Mouse (Mus musculus) heart, adult 8-10 months (tissue): ENCODE results near the gene Hp. TPM values are rescaled to one million over a fixed set of nuclear protein-coding genes. Genes with fewer than 3 reads are reported as not detected.

Experiments used
- DNase-seq: peaks from one replicate; pipeline ENCODE4 v3.0.0; 2022; ENCODE audit warnings: low spot score
- total RNA-seq, 4 experiments: library from RNA; stranded (reverse); gene quantifications; 2 replicates each; pipeline ENCODE4 v1.2.4; 2022

The Hp gene
- total RNA-seq, 4 experiments from 2014 or later = 2.3 to 12.6 (median 5.1) TPM

- DNase-seq = no peak
Measured at GRCm38 (mm10) chr8:109564766-109565165, 14.2 kb downstream of the Hp start.

DNA sequence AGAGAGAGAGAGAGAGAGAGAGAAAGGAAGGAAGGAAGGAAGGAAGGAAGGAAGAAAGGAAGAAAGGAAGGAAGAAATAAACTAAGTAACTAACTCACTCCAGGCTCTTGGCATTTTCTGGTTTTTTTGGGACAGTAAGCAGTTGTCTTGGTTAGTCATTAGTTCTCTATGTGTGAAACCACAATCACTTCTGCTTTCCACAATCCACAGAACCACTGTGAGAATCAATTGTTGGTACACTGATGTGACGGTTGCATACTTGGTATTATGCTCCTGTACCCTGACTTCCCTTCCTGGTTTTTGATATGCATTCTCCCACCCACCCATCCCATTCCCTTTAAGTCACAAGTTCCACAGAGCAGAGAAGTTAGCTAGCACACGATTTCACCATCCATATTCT, 15.1 kb downstream of the Hp start:
- no peak for DNase-seq

- DNase-seq = no peak
Measured at GRCm38 (mm10) chr8:109551663-109552062, 27.3 kb downstream of the Hp start.

DNA sequence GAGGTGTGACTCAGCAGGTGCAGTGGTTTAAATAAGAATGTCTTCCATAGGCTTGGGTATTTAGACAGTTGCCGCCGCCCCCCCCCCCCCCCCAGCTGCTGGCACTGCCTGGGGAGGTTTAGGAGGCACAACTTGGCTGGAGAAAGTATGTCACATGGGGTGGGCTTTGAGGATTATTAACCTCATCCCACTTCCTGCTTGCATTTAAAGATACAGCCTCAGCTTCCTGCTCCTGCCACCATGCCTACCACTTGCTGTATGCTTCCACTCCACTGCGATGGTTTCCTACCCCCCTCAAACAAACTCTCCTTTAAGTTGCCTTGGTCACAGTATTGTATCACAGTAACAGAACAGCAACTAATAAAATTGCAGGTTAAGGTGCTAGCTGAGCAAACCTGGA, 34.9 kb downstream of the Hp start:
- no peak for DNase-seq

GRCm38 (mm10) chr8:109542748-109543519, 36.0 kb downstream of the Hp start:
- DNase-seq = no peak

DNA sequence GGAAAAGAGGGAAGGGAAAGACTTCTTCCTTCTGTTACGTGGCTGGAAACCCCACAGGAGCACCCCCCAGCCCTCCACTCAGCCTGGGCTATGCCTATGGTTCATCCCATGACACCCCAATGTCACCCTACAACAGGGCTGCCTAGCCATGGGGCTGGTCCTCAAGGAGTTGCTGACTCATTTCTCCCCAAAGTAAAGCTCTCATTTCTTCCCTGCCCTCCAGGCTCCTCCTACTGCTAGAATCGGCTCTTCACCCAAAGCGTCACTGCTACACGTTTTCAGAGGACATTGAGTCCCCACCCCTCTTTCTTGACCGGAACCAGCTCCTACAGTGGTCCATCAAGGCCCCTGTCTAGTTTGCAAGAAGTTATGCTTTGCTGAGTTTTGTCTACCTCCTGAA, 36.8 kb downstream of the Hp start:
- no peak for DNase-seq

GRCm38 (mm10) chr8:109536703-109537102, 42.3 kb downstream of the Hp start:
- DNase-seq = peak; percentile 42

DNA sequence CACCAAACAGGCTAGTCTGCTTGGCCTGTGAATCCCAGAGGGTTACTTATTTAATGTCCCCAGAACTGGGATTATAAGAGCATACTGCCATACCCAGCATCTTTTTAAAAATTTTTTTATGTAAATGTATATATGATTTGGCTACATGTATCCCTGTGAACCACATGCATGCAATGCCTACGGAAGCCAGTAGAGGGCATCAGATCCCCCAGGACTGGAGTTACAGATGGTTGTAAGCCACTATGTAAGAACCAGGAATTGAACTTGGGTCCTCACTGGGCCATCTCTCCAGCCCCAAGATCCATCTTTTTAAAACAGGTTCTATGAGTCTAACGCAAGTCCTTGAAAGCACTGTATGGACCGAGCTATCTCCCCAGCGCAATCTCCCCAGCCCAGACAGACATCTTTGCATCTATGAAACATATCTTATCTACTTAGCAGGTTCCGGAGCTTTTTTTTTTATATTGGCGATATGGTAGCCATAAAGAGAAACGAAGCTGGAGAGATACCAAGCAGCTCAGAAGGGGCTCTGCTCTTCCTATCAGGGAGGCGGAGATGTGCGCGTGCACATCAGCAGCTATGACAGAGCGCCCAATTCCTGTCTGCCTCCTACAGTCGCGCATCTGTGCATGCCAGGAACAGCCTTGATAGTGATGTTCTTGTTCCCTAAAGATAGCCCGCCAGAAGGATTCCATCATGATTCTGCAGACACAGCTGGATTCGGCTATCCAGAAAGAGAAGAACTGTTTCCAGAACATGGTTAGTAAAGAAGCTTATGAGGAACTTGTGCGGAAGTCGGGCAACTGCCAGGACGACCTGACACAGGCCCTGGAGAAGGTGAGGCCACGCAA, 43.6 kb downstream of the Hp start:
- peak; percentile 21 for DNase-seq

Other genes with a start within 250 kb of the Hp start
- gene Pmfbp1, start 85.1 kb downstream of the Hp start, total RNA-seq = not detected
- 10 to 100 TPM; 11.5 to 12.3 (median 11.8) TPM for gene Dhx38, start 13.3 kb downstream of the Hp start, total RNA-seq
- 1 to 10 TPM; 5.3 to 7.1 (median 5.5) TPM for gene Txnl4b, start 13.3 kb downstream of the Hp start, total RNA-seq
- 10 to 100 TPM; 15.1 to 22.1 (median 18.0) TPM for gene Dhodh, start 29.5 kb upstream of the Hp start, total RNA-seq
- under 1 TPM in 2 of 4 experiments, not detected in 2; 0.16 to 0.35 TPM for gene Pkd1l3, start 35.3 kb upstream of the Hp start, total RNA-seq
- 10 to 100 TPM; 33.9 to 41.2 (median 36.1) TPM for gene Ist1, start 114.1 kb upstream of the Hp start, total RNA-seq
- 1 to 10 TPM; 4.8 to 7.4 (median 6.3) TPM for gene Zfp821, start 126.4 kb upstream of the Hp start, total RNA-seq
- gene Atxn1l, start 158.6 kb upstream of the Hp start, total RNA-seq = 10 to 100 TPM; 17.9 to 21.0 (median 20.1) TPM
- gene Ap1g1, start 199.4 kb upstream of the Hp start, total RNA-seq = 10 to 100 TPM; 30.2 to 37.5 (median 35.7) TPM